Comparison of ENCODE assay signal across 9 mouse cellular contexts in the genomic region with DNA sequence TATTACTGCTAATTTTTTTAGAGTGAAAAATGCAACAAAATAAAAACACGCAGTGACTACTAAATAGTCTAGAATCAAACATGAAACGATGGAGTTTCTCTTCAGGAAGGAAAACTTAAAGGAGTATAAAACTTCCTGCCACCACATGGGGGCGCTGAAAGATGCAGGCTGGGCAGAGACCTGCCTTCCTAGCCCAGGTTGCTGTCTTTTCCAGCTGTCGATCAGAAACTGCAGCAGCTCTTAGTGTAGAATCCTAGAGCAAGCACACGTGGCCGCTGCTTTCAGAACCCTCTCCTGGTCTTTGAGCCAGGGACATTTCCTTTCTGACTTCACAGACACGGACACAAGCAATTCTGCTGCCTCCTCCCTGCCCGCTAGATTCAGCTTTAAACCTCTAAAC. TPM values are rescaled to one million over a fixed set of nuclear protein-coding genes. Genes with fewer than 3 reads are reported as not detected.
DNase-seq lines count a peak whose midpoint lies in the region; TF ChIP-seq lines count a peak whose summit lies in the region.
"Had no signal": no experiment of that assay in that cellular context is flagged by ENCODE, and none has a peak within 500 bp of the region (broad histone marks: within the 10 kb centered on the region; RNA-seq: fewer than 3 reads in every experiment).

No protein-coding gene starts in this region.

- no peaks in the 10 kb centered on the region for H3K36me3 ChIP-seq in liver, adult 2 months (ENCODE audit: control insufficient read depth, insufficient read depth, low read length)

- DNase-seq in layer of hippocampus, postnatal 10 days (ENCODE audit: low spot score in 2 of 2), result peak; percentile 60 to 69
- no peak for DNase-seq in layer of hippocampus, postnatal 14 days (ENCODE audit: low spot score in 2 of 2)
- DNase-seq in MEL-GATA-1-ER (ENCODE audit: extremely low read depth, low read depth), result peak; percentile 50
- DNase-seq in adrenal gland, postnatal 25 days, result peak; percentile 60
- peak; percentile 42 for DNase-seq in gastrocnemius, postnatal 25 days
- peak; percentile 22 for DNase-seq in liver, adult 2 months (ENCODE audit: extremely low read depth, low read depth, low spot score)
- peak; percentile 75 for DNase-seq in right cerebral cortex, postnatal 14 days
- DNase-seq in layer of hippocampus, adult 9-10 months (ENCODE audit: low spot score), result no peak

- TF ChIP-seq POLR2A in liver, adult 2 months (IDR thresholded peaks at IDR 0.05; ENCODE audit: extremely low read depth, insufficient read depth, low read length), result no peak

- TF ChIP-seq CTCF in liver, adult 2 months (IDR thresholded peaks at IDR 0.05; ENCODE audit: low read depth, low read length), result peak; percentile 66

- 33% methylated on average over 8 of the region's 8 CpGs for WGBS in liver, adult 2 months

- no peak overlapping the region for H3K9ac ChIP-seq in liver, adult 2 months (ENCODE audit: low read depth, low read length)

- no peak overlapping the region for H3K4me3 ChIP-seq in liver, adult 2 months (ENCODE audit: insufficient read depth, low read depth, low read length)

- no peaks in the 10 kb centered on the region for H3K27me3 ChIP-seq in liver, adult 2 months (ENCODE audit: control insufficient read depth, insufficient read depth, low read length)

- H3K27ac ChIP-seq in liver, adult 2 months (replicated peaks; ENCODE audit: insufficient read depth, low read depth, low read length), result no peak overlapping the region

- H3K4me1 ChIP-seq in liver, adult 2 months (ENCODE audit: control insufficient read depth, insufficient read depth, low read length), result 0 out of 2 replicates have a peak, but pooled peaks cover 2% of the 10 kb centered on the region

- H3K79me2 ChIP-seq in liver, adult 2 months (ENCODE audit: control insufficient read depth, insufficient read depth, low read length), result no peaks in the 10 kb centered on the region

RNA-seq across cellular contexts. Expression of gene Tekt1, which starts 18.3 kb away (rescaled TPM):
- 1 to 10 TPM; 2.5 to 4.7 TPM for total RNA-seq in layer of hippocampus, postnatal 10 days (2021)
- total RNA-seq in layer of hippocampus, postnatal 14 days (2021), result 1 to 10 TPM; 2.6 to 5.0 TPM
- 0.21 TPM in 1 of 2 replicates, not detected in the other for total RNA-seq in adrenal gland, postnatal 25 days (2021)
- under 1 TPM; 0.64 to 0.70 TPM for total RNA-seq in gastrocnemius, postnatal 25 days (2021)
- not detected in 2 replicates for total RNA-seq in liver, adult 2 months (2014; rRNA removed)
- polyA plus RNA-seq in liver, adult 2 months (2012; rRNA removed), result not detected in 2 replicates

RNA-seq across cellular contexts. Expression of gene Fbxo39, which starts 29.7 kb away (rescaled TPM):
- total RNA-seq in layer of hippocampus, postnatal 10 days (2021), result not detected
- not detected for total RNA-seq in layer of hippocampus, postnatal 14 days (2021)
- 0.18 TPM in 1 of 2 replicates, not detected in the other for total RNA-seq in adrenal gland, postnatal 25 days (2021)
- total RNA-seq in gastrocnemius, postnatal 25 days (2021), result not detected
- not detected in 2 replicates for total RNA-seq in liver, adult 2 months (2014; rRNA removed)
- not detected in 2 replicates for polyA plus RNA-seq in liver, adult 2 months (2012; rRNA removed)
- total RNA-seq: gastrocnemius, postnatal 36 days had no signal

RNA-seq across cellular contexts. Expression of gene Xaf1, which starts 42.5 kb away (rescaled TPM):
- total RNA-seq in layer of hippocampus, postnatal 10 days (2021), result 1 to 10 TPM; 1.9 to 2.5 TPM
- total RNA-seq in layer of hippocampus, postnatal 14 days (2021), result 1 to 10 TPM; 2.4 to 2.9 TPM
- 23.7 and 28.4 TPM in 2 replicates for total RNA-seq in adrenal gland, postnatal 25 days (2021)
- 1 to 10 TPM; 4.6 TPM for total RNA-seq in gastrocnemius, postnatal 25 days (2021)
- 5.2 and 7.4 TPM in 2 replicates for total RNA-seq in liver, adult 2 months (2014; rRNA removed)
- 15.5 and 17.6 TPM in 2 replicates for polyA plus RNA-seq in liver, adult 2 months (2012; rRNA removed)

Comparison
In these comparisons a context has a peak if more than half of its experiments do, and no peak if none do; other contexts are left out.
1. DNase-seq: peak in layer of hippocampus, postnatal 10 days (2 of 2), MEL-GATA-1-ER (single experiment), adrenal gland, postnatal 25 days (single experiment), gastrocnemius, postnatal 25 days (single experiment), liver, adult 2 months (single experiment) and right cerebral cortex, postnatal 14 days (single experiment); none in layer of hippocampus, postnatal 14 days (0 of 2) and layer of hippocampus, adult 9-10 months (single experiment).